Mouse (Mus musculus): ENCODE measurements around the gene Irgc1. TPM values are rescaled to one million over a fixed set of nuclear protein-coding genes. Genes with fewer than 3 reads are reported as not detected.
A peak's percentile ranks its signal among the peaks of the same experiment; 100 is the strongest.

Irgc1 gene
- polyA plus RNA-seq, 1 experiment from 2014 or later = 0.07 TPM

GRCm38 (mm10) chr7:24461376-24462051 is 9.4 kb upstream of the Irgc1 start:
- Histone ChIP-seq H3K4me2 (ENCODE audit: low read depth, low read length) (peak overlapping the region; percentile 77), H3K27ac (ENCODE audit: low read length) (peak overlapping the region; percentile 71), H3K27me3 (replicated peaks; ENCODE audit: control insufficient read depth, insufficient read depth, low read length) (no peaks in the 10 kb centered on the region), H3K9me3 (ENCODE audit: control insufficient read depth, low read length) (no peaks in the 10 kb centered on the region), H3K9ac (ENCODE audit: low read depth, low read length) (no peak overlapping the region), H3K36me3 (ENCODE audit: control insufficient read depth, insufficient read depth, low read length) (no peaks in the 10 kb centered on the region), H3K4me3 (ENCODE audit: low read length) (no peak overlapping the region), H3K4me1 (ENCODE audit: control insufficient read depth, insufficient read depth, low read length) (peaks cover 34% of the 10 kb centered on the region)
- WGBS = 42% methylated on average over 14 of the region's 14 CpGs
- ATAC-seq = peak; percentile 14; the same call in 1 of the 2 replicates

DNA sequence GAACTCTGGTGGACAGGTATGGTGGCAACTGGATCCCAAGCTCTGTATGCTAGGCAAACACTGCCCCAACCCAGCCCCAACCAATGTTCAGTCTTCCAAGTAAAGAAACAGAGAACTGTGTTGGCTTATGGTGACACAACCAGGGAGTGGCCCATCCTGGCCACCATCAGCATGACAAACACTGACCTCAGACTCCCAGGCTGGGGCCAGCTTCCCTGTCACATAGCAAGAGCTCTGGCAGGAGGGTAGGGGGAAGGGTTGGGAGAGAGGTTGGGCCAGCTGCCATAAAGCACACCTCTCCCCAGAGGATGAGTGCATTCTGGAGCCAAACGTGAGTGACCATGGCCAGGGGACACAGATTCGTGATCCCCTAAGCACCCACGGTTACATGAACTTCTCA is 7.7 kb upstream of the Irgc1 start:
- Histone ChIP-seq H3K36me3 (ENCODE audit: control insufficient read depth, insufficient read depth, low read length) (no peaks in the 10 kb centered on the region), H3K27ac (ENCODE audit: low read length) (peak overlapping the region; percentile 33; the same call in 1 of the 2 replicates), H3K4me1 (ENCODE audit: control insufficient read depth, insufficient read depth, low read length) (peaks cover 34% of the 10 kb centered on the region), H3K27me3 (replicated peaks; ENCODE audit: control insufficient read depth, insufficient read depth, low read length) (no peaks in the 10 kb centered on the region), H3K9me3 (ENCODE audit: control insufficient read depth, low read length) (no peaks in the 10 kb centered on the region), H3K4me2 (ENCODE audit: low read depth, low read length) (no peak overlapping the region), H3K9ac (ENCODE audit: low read depth, low read length) (no peak overlapping the region), H3K4me3 (ENCODE audit: low read length) (no peak overlapping the region)
- ATAC-seq = peak; percentile 55
- WGBS = 50% methylated on average over 3 of the region's 3 CpGs

- peak overlapping the region; percentile 23; the same call in 1 of the 2 replicates for H3K27ac ChIP-seq (ENCODE audit: low read length)
- peak; percentile 48 for ATAC-seq
- H3K9ac ChIP-seq (ENCODE audit: low read depth, low read length) = no peak overlapping the region
- peaks cover 34% of the 10 kb centered on the region for H3K4me1 ChIP-seq (ENCODE audit: control insufficient read depth, insufficient read depth, low read length)
- WGBS = 60% methylated on average over 5 of the region's 5 CpGs
- H3K4me2 ChIP-seq (ENCODE audit: low read depth, low read length) = no peak overlapping the region
- no peaks in the 10 kb centered on the region for H3K36me3 ChIP-seq (ENCODE audit: control insufficient read depth, insufficient read depth, low read length)
- no peaks in the 10 kb centered on the region for H3K27me3 ChIP-seq (replicated peaks; ENCODE audit: control insufficient read depth, insufficient read depth, low read length)
- H3K9me3 ChIP-seq (ENCODE audit: control insufficient read depth, low read length) = no peaks in the 10 kb centered on the region
- no peak overlapping the region for H3K4me3 ChIP-seq (ENCODE audit: low read length)
Observed at GRCm38 (mm10) chr7:24459440-24459839, 7.3 kb upstream of the Irgc1 start.

DNA sequence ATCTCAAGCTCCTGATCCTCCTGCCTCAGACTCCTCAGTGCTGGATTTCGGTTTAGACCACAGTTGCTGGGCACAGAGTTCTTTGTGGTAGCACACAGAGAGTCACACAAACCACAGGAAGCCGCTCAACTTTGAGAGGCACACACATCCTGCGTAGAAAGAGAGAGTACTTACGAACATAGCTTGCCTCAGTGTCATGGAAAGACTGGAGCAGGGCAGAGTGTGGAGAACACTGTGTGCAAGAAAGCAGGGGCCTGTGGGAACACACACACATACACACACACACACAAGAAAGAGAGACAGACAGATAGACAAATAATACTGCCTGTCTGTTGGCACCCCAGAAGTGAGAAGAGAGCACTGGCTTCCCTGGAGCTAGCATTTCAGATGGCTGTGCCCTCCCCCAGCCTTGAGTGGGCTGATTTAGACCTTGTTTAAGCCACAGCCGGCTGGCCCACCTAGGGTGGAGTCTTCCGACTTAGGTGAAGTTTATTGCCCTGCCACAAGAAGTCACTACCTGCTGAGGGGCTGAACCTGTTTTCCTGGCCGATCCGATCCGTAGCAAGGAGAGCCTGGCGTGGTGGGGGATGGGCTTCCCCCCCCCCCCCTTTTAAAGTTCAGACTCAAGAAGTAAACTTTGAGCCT is 5.8 kb upstream of the Irgc1 start:
- Histone ChIP-seq H3K27me3 (replicated peaks; ENCODE audit: control insufficient read depth, insufficient read depth, low read length) (no peaks in the 10 kb centered on the region), H3K4me3 (ENCODE audit: low read length) (no peak overlapping the region), H3K4me1 (ENCODE audit: control insufficient read depth, insufficient read depth, low read length) (peaks cover 33% of the 10 kb centered on the region), H3K9me3 (ENCODE audit: control insufficient read depth, low read length) (no peaks in the 10 kb centered on the region), H3K9ac (ENCODE audit: low read depth, low read length) (no peak overlapping the region), H3K36me3 (ENCODE audit: control insufficient read depth, insufficient read depth, low read length) (no peaks in the 10 kb centered on the region), H3K4me2 (ENCODE audit: low read depth, low read length) (no peak overlapping the region), H3K27ac (ENCODE audit: low read length) (no peak overlapping the region)
- ATAC-seq = no peak
- WGBS = 48% methylated on average over 10 of the region's 10 CpGs

DNA sequence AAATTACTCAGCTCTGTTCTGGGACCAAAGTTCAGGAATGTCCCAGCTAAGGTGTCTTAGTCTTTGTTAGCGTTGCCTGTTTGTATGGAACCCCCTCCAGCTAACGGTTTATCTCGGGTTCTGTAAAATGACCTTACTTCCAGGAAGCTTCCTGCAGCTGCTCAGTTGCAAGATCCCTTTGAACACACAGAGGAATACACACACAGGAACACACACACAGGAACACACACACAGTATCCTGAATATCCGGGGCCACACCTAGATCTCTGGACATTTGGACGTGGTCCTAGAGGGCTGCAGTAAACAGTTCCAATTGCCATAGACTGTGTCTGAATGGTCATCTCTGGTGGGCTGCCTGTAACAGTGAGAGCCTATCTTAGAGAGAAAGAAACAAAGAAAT is 3.6 kb upstream of the Irgc1 start:
- Histone ChIP-seq H3K27me3 (replicated peaks; ENCODE audit: control insufficient read depth, insufficient read depth, low read length) (no peaks in the 10 kb centered on the region), H3K27ac (ENCODE audit: low read length) (no peak overlapping the region), H3K36me3 (ENCODE audit: control insufficient read depth, insufficient read depth, low read length) (no peaks in the 10 kb centered on the region), H3K4me2 (ENCODE audit: low read depth, low read length) (no peak overlapping the region), H3K9ac (ENCODE audit: low read depth, low read length) (no peak overlapping the region), H3K4me3 (ENCODE audit: low read length) (no peak overlapping the region), H3K9me3 (ENCODE audit: control insufficient read depth, low read length) (no peaks in the 10 kb centered on the region), H3K4me1 (ENCODE audit: control insufficient read depth, insufficient read depth, low read length) (peaks cover 17% of the 10 kb centered on the region)
- no peak for ATAC-seq
- 67% methylated on average over 5 of the region's 5 CpGs for WGBS

GRCm38 (mm10) chr7:24454199-24454598 is 2.1 kb upstream of the Irgc1 start:
- 71% methylated on average over 2 of the region's 2 CpGs for WGBS
- Histone ChIP-seq H3K4me1 (ENCODE audit: control insufficient read depth, insufficient read depth, low read length) (peaks cover 13% of the 10 kb centered on the region; the same call in 1 of the 2 replicates), H3K9ac (ENCODE audit: low read depth, low read length) (no peak overlapping the region), H3K4me2 (ENCODE audit: low read depth, low read length) (no peak overlapping the region), H3K36me3 (ENCODE audit: control insufficient read depth, insufficient read depth, low read length) (no peaks in the 10 kb centered on the region), H3K27me3 (replicated peaks; ENCODE audit: control insufficient read depth, insufficient read depth, low read length) (no peaks in the 10 kb centered on the region), H3K9me3 (ENCODE audit: control insufficient read depth, low read length) (no peaks in the 10 kb centered on the region), H3K4me3 (ENCODE audit: low read length) (no peak overlapping the region), H3K27ac (ENCODE audit: low read length) (no peak overlapping the region)
- ATAC-seq = no peak

DNA sequence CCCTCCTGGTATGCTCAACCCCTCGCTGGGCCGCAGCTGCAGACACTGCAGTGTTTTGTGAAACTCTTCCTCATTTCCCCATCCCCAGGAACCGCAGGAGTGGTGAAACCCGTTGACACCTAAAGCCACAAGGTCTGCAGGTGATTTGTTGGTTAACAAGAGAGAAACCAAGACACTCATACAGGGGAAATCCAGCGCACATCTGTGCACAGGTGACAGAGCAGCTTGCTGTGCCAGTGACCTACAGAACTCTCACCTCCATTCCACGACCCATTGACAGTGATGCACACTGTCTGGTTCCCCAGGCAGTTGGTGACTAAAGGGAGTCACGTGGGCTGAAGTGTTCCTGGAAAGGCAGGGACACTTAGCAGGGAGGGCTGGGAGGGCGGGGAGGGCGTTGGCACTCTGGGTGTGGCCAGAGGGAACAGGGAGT is 1.5 kb downstream of the Irgc1 start:
- 46% methylated on average over 9 of the region's 9 CpGs for WGBS
- peak; percentile 73 for ATAC-seq
- Histone ChIP-seq H3K4me2 (ENCODE audit: low read depth, low read length) (no peak overlapping the region), H3K4me3 (ENCODE audit: low read length) (no peak overlapping the region), H3K9me3 (ENCODE audit: control insufficient read depth, low read length) (no peaks in the 10 kb centered on the region), H3K27me3 (replicated peaks; ENCODE audit: control insufficient read depth, insufficient read depth, low read length) (no peaks in the 10 kb centered on the region), H3K27ac (ENCODE audit: low read length) (no peak overlapping the region), H3K9ac (ENCODE audit: low read depth, low read length) (no peak overlapping the region), H3K36me3 (ENCODE audit: control insufficient read depth, insufficient read depth, low read length) (no peaks in the 10 kb centered on the region), H3K4me1 (ENCODE audit: control insufficient read depth, insufficient read depth, low read length) (peaks cover 5% of the 10 kb centered on the region; the same call in 1 of the 2 replicates)

- H3K36me3 ChIP-seq (ENCODE audit: control insufficient read depth, insufficient read depth, low read length) = no peaks in the 10 kb centered on the region
- WGBS = 51% methylated on average over 14 of the region's 14 CpGs
- no peak overlapping the region for H3K9ac ChIP-seq (ENCODE audit: low read depth, low read length)
- no peaks in the 10 kb centered on the region for H3K9me3 ChIP-seq (ENCODE audit: control insufficient read depth, low read length)
- H3K4me2 ChIP-seq (ENCODE audit: low read depth, low read length) = no peak overlapping the region
- peaks cover 5% of the 10 kb centered on the region; the same call in 1 of the 2 replicates for H3K4me1 ChIP-seq (ENCODE audit: control insufficient read depth, insufficient read depth, low read length)
- no peak overlapping the region for H3K4me3 ChIP-seq (ENCODE audit: low read length)
- no peaks in the 10 kb centered on the region for H3K27me3 ChIP-seq (replicated peaks; ENCODE audit: control insufficient read depth, insufficient read depth, low read length)
- no peak for ATAC-seq
- H3K27ac ChIP-seq (ENCODE audit: low read length) = no peak overlapping the region
Observed at GRCm38 (mm10) chr7:24448782-24449517, 3.1 kb downstream of the Irgc1 start.

DNA sequence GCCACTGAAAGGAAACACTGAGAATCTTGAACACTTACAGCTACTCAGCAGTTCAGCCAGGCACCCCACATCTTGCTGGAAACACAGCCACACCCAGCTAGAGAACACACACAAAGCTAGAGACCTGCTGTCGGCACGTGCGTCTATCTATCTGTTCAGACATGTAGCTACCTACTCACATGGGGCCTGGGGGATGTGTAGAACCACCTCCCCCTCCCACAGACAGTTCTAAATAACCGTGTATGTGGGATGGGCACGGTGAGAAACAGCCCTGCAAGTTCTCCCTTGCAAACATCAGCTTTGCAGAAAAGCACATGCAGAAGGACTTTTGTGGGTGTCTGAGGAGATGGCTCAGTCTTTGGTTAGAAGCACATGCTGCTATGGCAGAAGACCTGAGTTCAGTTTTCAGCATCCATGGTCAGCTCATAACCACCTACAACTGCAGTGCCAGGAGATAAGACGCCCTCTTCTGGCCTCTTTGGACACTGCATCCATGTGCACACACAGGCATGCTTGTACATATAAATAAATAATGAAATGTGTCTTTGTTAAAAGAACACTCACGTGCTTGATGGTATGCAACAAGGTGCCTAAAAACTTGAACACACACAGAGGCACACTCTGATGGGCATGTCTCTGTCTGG is 5.3 kb downstream of the Irgc1 start:
- Histone ChIP-seq H3K4me1 (ENCODE audit: control insufficient read depth, insufficient read depth, low read length) (peaks cover 5% of the 10 kb centered on the region; the same call in 1 of the 2 replicates), H3K9ac (ENCODE audit: low read depth, low read length) (no peak overlapping the region), H3K27me3 (replicated peaks; ENCODE audit: control insufficient read depth, insufficient read depth, low read length) (no peaks in the 10 kb centered on the region), H3K9me3 (ENCODE audit: control insufficient read depth, low read length) (no peaks in the 10 kb centered on the region), H3K4me3 (ENCODE audit: low read length) (no peak overlapping the region), H3K36me3 (ENCODE audit: control insufficient read depth, insufficient read depth, low read length) (no peaks in the 10 kb centered on the region), H3K4me2 (ENCODE audit: low read depth, low read length) (no peak overlapping the region), H3K27ac (ENCODE audit: low read length) (no peak overlapping the region)
- 74% methylated on average over 7 of the region's 7 CpGs for WGBS
- ATAC-seq = no peak

Data from intestine, embryonic 16.5 days (tissue).